Mouse (Mus musculus): ENCODE results near the gene Hist3h2a. TPM values are rescaled to one million over a fixed set of nuclear protein-coding genes. Genes with fewer than 3 reads are reported as not detected.
A peak's percentile ranks its signal among the peaks of the same experiment; 100 is the strongest.

Hist3h2a gene
- polyA plus RNA-seq, 1 experiment: not detected

DNA sequence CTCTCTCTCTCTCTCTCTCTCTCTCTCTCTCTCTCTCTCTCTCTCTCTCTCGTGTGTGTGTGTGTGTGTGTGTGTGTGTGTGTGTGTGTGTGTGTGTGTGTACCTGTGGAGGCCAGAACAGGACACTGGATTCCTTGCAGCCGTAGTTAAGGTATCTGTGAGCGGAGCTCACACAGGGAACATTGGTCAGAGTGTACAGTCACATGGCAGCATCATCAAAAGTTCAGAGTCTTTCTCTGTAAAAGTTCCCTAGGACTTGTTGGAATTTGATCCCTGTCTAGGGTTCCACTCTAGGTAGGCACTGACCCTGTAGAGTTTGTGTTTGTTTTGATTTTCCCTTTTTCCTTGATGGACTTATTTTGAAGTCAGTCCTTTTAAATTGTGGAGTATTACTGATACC, 27.8 kb upstream of the Hist3h2a start:
- TF ChIP-seq CTCF (IDR thresholded peaks at IDR 0.05; ENCODE audit: insufficient read depth, low read depth, low read length) (no peak), POLR2A (IDR thresholded peaks at IDR 0.05; ENCODE audit: insufficient read depth, low read depth, low read length) (no peak)
- 82% methylated on average over 2 of the region's 3 CpGs for WGBS
- Histone ChIP-seq H3K4me1 (ENCODE audit: control insufficient read depth, insufficient read depth, low read length) (peaks cover 3% of the 10 kb centered on the region), H3K4me3 (ENCODE audit: insufficient read depth, low read depth, low read length) (no peak overlapping the region), H3K27ac (ENCODE audit: insufficient read depth, low read depth, low read length) (no peak overlapping the region)

DNA sequence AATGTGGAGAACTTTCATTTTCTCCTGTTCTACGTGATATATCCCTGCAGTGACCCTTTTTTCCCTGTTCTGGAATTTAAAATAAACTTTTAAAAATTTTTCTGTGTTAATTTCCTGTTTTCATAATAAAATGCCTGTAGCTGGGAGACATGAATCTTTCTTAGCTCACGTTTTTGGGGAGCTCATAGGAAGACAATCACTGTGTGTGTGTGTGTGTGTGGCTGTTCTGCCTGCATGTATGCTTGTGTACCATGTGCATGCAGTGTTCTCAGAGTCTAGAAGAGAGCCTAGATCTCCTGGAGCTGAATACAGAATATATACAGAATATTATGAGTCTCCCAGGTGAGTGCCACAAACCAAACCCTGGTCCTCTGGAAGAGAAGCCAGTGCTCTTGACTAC, 27.4 kb upstream of the Hist3h2a start:
- no peak for TF ChIP-seq POLR2A (IDR thresholded peaks at IDR 0.05; ENCODE audit: insufficient read depth, low read depth, low read length)
- no peak for TF ChIP-seq CTCF (IDR thresholded peaks at IDR 0.05; ENCODE audit: insufficient read depth, low read depth, low read length)
- Histone ChIP-seq H3K4me3 (ENCODE audit: insufficient read depth, low read depth, low read length) (no peak overlapping the region), H3K27ac (ENCODE audit: insufficient read depth, low read depth, low read length) (no peak overlapping the region), H3K4me1 (ENCODE audit: control insufficient read depth, insufficient read depth, low read length) (peaks cover 3% of the 10 kb centered on the region)
- 89% methylated on average over 2 of the region's 2 CpGs for WGBS

DNA sequence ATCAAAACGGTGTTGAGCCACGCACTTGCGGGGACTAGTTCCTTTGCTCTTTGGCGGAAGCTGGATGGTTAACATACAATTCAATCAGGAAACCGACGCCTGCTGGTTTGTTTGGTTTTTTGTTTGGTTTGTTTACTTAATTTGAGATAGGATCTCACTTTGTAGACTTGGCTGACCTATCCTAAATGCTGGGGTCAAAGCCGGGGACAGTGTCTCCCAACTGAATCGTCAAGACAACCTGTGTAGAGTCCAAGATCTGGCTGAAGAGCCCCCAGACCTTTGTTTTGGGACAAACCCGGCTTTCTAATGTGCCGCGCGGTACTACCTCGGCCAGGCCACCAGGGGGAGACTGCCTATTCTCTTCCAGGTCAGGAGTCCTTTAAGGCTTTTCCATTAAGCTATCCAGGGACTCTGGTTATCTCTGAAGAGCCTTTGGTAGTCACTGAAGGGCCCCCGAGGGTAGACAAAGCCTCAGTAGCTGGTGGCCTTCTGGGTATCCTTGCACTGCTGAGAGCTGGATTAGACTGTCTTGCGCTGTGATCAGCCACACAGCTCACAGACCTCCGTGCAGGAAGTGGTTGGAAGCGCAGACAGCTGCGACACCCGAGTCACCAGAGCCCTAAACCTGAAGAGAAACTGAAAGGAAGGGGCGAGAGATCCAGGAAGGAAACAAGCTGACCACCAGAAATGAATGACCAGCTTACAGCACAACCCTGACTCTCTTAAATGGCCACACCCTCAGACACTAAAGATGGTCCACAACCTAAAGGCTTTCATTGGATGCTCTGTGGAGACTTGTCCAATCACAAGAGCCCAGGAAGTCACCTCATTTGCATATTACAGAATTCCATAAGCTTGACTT, 26.5 kb upstream of the Hist3h2a start:
- H3K4me3 ChIP-seq (ENCODE audit: insufficient read depth, low read depth, low read length): peak overlapping the region; percentile 18; the same call in 1 of the 2 replicates

DNA sequence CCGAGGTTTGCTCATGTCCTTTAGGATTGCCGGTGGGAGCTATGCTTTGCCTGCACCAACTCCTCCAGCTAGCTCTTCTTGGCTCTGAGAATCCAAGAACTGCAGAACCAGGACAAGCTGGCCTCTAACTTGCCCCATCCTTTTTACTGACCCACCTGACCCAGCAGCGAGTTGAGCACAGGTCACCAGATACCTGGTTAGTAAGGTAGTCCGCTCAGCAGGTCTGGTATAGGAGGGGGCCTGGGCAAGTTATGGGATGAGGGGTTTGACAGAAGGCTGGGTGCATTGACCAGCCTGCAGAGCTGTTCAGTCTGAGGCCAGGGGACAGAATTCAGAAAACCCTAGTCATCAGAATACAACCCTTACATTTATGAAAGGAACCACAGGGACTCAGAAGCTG, 25.4 kb upstream of the Hist3h2a start:
- Histone ChIP-seq H3K27ac (ENCODE audit: insufficient read depth, low read depth, low read length) (no peak overlapping the region), H3K4me1 (ENCODE audit: control insufficient read depth, insufficient read depth, low read length) (peaks cover 3% of the 10 kb centered on the region), H3K4me3 (ENCODE audit: insufficient read depth, low read depth, low read length) (no peak overlapping the region)
- TF ChIP-seq CTCF (IDR thresholded peaks at IDR 0.05; ENCODE audit: insufficient read depth, low read depth, low read length) (no peak), POLR2A (IDR thresholded peaks at IDR 0.05; ENCODE audit: insufficient read depth, low read depth, low read length) (no peak)
- WGBS: 77% methylated on average over 4 of the region's 4 CpGs

More for the DNA sequence above, 26.5 kb upstream of the Hist3h2a start:
- no peak for TF ChIP-seq POLR2A (IDR thresholded peaks at IDR 0.05; ENCODE audit: insufficient read depth, low read depth, low read length)
- peak; percentile 87 for TF ChIP-seq CTCF (IDR thresholded peaks at IDR 0.05; ENCODE audit: insufficient read depth, low read depth, low read length)
- H3K27ac ChIP-seq (ENCODE audit: insufficient read depth, low read depth, low read length): no peak overlapping the region
- 24% methylated on average over 20 of the region's 20 CpGs for WGBS
- H3K4me1 ChIP-seq (ENCODE audit: control insufficient read depth, insufficient read depth, low read length): peaks cover 3% of the 10 kb centered on the region

DNA sequence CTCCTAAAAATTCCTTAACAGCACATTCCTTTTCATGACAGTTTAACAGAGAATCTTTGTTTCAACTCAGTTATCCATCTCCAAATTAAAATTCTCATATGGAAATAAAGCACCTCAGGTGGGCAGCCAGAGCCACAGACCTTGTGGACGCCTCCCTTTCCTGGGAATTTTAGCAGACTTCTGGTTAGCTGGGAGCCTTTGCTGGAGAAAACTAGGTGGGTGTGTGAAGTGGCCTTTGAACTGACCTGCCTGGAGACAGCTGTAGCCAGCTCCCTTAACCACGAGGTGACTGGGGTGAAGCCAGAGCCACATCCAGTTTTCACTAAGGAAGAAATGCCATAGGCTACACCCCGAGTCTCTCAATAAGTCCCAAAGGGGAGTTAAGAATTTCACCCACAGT, 24.8 kb upstream of the Hist3h2a start:
- WGBS: 64% methylated on average over 3 of the region's 3 CpGs

DNA sequence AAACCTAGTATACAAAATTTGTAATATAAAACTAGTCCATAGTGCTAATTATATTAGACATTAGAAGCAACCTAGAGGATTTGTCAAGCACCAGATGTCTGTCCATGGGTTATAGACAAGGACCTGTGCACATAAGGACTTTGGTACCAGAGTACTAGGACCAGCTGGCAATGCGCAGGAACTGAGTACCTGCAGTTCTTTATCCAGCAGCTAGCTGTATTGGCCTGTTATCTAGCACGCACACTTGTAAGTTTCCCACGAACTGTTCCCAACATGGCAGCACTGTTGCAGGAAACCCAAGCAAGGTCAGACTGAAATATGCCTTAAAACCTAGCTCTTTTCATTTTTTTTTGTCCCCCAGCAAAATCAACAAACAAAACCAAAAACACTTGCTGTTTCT, 24.2 kb upstream of the Hist3h2a start:
- WGBS: 86% methylated on average over 3 of the region's 3 CpGs

More for the DNA sequence above, 24.8 kb upstream of the Hist3h2a start:
- peaks cover 3% of the 10 kb centered on the region for H3K4me1 ChIP-seq (ENCODE audit: control insufficient read depth, insufficient read depth, low read length)
- no peak for TF ChIP-seq POLR2A (IDR thresholded peaks at IDR 0.05; ENCODE audit: insufficient read depth, low read depth, low read length)
- no peak for TF ChIP-seq CTCF (IDR thresholded peaks at IDR 0.05; ENCODE audit: insufficient read depth, low read depth, low read length)
- H3K27ac ChIP-seq (ENCODE audit: insufficient read depth, low read depth, low read length): no peak overlapping the region
- no peak overlapping the region for H3K4me3 ChIP-seq (ENCODE audit: insufficient read depth, low read depth, low read length)

DNA sequence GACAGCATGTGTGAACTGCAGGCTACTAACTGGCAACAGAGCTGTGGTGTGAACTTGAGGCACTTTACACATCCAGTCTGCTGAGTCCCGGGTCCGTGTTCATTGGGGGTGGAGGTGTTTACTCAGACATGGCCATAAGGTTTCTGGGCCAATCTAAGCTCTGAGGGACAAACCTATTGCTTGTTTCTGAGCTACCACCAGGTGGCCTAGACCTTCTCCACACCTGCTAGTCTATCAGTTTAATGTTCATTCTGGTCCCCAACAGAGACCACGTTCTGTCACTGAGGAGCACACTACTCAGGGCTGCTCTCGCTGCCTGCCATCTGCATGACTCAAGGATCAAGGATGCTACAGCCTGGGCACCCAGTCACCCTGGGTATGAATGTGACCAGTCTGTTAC, 22.9 kb upstream of the Hist3h2a start:
- H3K4me3 ChIP-seq (ENCODE audit: insufficient read depth, low read depth, low read length): no peak overlapping the region
- H3K4me1 ChIP-seq (ENCODE audit: control insufficient read depth, insufficient read depth, low read length): peaks cover 8% of the 10 kb centered on the region
- H3K27ac ChIP-seq (ENCODE audit: insufficient read depth, low read depth, low read length): no peak overlapping the region
- 69% methylated on average over 4 of the region's 4 CpGs for WGBS
- TF ChIP-seq POLR2A (IDR thresholded peaks at IDR 0.05; ENCODE audit: insufficient read depth, low read depth, low read length): no peak
- TF ChIP-seq CTCF (IDR thresholded peaks at IDR 0.05; ENCODE audit: insufficient read depth, low read depth, low read length): no peak

More for the DNA sequence above, 24.2 kb upstream of the Hist3h2a start:
- Histone ChIP-seq H3K27ac (ENCODE audit: insufficient read depth, low read depth, low read length) (no peak overlapping the region), H3K4me3 (ENCODE audit: insufficient read depth, low read depth, low read length) (no peak overlapping the region), H3K4me1 (ENCODE audit: control insufficient read depth, insufficient read depth, low read length) (peaks cover 3% of the 10 kb centered on the region)
- no peak for TF ChIP-seq POLR2A (IDR thresholded peaks at IDR 0.05; ENCODE audit: insufficient read depth, low read depth, low read length)
- TF ChIP-seq CTCF (IDR thresholded peaks at IDR 0.05; ENCODE audit: insufficient read depth, low read depth, low read length): no peak

DNA sequence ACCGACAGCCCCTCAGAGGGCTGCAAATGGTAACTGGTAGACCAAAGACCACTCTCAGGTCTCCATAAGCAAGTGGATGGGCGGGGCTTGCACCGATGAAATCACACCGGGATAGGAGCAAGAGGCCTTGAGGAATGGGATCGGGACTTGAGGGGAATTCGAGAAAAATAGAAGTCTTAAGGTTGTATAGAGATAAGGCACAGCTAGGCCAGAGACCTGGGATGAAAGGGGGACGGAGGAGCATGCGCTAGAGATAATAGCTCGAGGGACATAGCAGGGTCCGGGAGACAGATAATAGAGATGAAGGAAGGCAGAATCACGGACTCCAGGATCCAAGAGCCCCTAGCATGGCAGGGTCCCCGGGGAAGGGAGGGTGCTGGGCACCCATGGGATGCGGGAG, 16.6 kb upstream of the Hist3h2a start:
- TF ChIP-seq CTCF (IDR thresholded peaks at IDR 0.05; ENCODE audit: insufficient read depth, low read depth, low read length) (no peak), POLR2A (IDR thresholded peaks at IDR 0.05; ENCODE audit: insufficient read depth, low read depth, low read length) (no peak)
- 1% methylated on average over 13 of the region's 13 CpGs for WGBS
- Histone ChIP-seq H3K4me1 (ENCODE audit: control insufficient read depth, insufficient read depth, low read length) (peaks cover 13% of the 10 kb centered on the region), H3K27ac (ENCODE audit: insufficient read depth, low read depth, low read length) (peak overlapping the region; percentile 72; the same call in 1 of the 2 replicates), H3K4me3 (ENCODE audit: insufficient read depth, low read depth, low read length) (peak overlapping the region; percentile 94)

DNA sequence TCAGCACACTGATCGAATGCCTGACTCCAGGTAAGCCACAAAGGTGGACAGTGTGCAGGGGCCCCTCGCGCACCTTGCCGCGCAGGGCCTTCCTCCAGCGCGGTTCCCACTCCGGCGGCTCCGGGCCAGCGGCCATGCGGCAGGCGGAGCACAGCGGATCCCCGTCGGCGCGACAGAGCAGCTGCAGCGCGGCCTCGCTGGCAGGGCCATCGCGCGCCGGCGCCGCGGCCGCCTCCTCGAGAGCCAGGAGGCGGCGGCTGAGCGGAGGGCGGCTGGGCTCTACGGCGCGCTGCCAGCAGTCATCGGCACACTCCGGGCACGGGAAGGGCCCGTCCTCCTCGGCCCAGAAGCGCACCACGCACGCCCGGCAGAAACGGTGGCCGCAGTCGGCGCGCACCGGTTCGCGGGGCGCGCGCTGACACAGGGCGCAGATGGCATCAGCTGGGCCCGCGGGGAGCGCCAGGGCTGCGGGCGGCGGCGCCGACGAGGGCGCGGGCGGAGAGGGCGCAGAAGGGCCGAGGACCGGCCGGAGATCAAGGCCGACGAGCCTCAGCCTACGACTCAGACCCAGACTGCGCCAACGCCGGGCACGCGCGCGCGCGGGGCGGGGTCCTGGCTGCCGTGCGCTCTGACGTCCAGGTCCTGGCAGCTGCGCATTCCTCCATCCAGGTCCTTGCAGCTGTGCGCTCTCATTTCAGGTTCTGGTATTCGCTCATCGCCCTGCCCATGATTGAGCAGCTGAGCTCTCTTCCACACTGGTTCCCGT, 16.0 kb upstream of the Hist3h2a start, which contains the start of gene Rnf187:
Gene Rnf187 (minus strand): TSS at position 595 of the 766 bp plus-strand sequence.
- under 1% methylated on average over 95 of the region's 95 CpGs for WGBS
- Histone ChIP-seq H3K4me3 (ENCODE audit: insufficient read depth, low read depth, low read length) (peak within 1 kb of the TSS; percentile 94), H3K4me1 (ENCODE audit: control insufficient read depth, insufficient read depth, low read length) (peaks cover 16% of the 10 kb centered on the region), H3K27ac (ENCODE audit: insufficient read depth, low read depth, low read length) (peak within 1 kb of the TSS; percentile 72)
- no peak for TF ChIP-seq CTCF (IDR thresholded peaks at IDR 0.05; ENCODE audit: insufficient read depth, low read depth, low read length)
- TF ChIP-seq POLR2A (IDR thresholded peaks at IDR 0.05; ENCODE audit: insufficient read depth, low read depth, low read length): peak; percentile 92

Measured in olfactory bulb, adult 2 months (tissue).